Mouse (Mus musculus) heart, postnatal 25 days (tissue): ENCODE measurements around the gene Map10. TPM values are rescaled to one million over a fixed set of nuclear protein-coding genes. Genes with fewer than 3 reads are reported as not detected.

Source experiments
- DNase-seq: peaks from one replicate; pipeline ENCODE4 v3.0.0; 2022; ENCODE audit warnings: low spot score
- intact Hi-C: fragments of 180-260 bp; cut with DNase I; formaldehyde crosslinking; loops from one replicate; pipeline ENCODE4 v1.15.1; 2025
- total RNA-seq, 2 experiments: library from RNA; stranded (reverse); gene quantifications; 2 replicates each; pipeline ENCODE4 v1.2.3; 2021

Map10 gene
- total RNA-seq, 2 experiments from 2014 or later, result 5.2 to 5.8 TPM

DNA sequence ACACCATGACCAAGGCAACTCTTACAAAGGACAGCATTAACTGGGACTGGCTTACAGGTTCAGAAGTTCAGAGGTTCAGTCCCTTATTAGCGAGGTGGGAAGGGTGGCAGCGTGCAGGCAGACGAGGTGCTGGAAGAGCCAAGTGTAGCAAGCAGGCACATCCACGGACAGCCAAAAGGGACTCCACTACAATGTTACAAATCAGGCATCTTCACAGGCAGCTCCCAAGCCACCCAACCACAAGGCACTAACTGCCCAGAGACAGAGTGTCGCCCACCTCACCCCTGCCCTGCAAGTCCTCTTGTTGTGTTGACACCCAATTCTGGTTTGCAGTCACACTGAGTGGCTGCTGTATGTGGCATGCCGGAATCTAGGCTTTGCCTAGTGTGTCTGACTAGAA is 34.8 kb downstream of the Map10 start:
- intact Hi-C loops, result no loop called here

DNA sequence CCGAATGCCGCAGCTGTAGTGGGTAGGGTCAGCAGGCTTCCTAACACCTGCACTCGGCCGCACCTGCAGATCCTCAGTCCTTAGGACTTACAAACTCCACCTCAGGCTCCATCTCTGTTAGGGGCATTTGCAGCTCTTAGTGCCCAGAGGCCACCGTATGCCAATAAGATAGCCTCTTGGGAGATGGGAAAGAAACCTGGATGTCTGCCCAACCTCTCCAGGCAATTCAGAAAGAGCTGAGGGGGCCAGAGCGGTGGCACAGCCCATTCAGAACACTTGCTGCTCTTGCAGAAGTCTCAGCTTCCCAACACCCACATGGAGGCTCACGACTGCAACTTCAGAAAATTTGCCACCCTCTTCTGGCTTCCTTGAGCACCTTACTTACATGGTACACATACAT is 36.2 kb downstream of the Map10 start:
- DNase-seq, result no peak
- intact Hi-C loops, result no loop called here

More for the DNA sequence above, 34.8 kb downstream of the Map10 start:
- no peak for DNase-seq

DNA sequence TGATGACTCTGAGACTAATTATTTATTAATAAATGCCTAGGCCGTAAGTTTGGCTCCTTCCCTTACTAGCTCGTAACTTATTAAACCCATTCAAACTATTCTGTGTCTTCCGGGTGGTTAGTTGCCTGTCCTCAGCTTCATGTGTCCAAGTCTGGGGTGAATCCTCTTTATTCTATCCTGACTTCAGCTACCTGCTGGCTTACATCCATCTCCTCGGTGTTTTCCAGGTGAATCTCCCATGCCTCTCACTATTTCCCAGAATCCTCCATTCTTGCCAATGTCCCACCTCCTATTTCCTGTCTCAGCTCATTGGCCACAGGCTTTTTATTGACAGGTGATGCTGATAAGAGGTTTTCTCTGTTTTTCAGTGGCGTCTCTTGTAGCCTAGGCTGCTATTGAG is 39.6 kb downstream of the Map10 start:
- no peak for DNase-seq
- intact Hi-C loops, result no loop called here

DNA sequence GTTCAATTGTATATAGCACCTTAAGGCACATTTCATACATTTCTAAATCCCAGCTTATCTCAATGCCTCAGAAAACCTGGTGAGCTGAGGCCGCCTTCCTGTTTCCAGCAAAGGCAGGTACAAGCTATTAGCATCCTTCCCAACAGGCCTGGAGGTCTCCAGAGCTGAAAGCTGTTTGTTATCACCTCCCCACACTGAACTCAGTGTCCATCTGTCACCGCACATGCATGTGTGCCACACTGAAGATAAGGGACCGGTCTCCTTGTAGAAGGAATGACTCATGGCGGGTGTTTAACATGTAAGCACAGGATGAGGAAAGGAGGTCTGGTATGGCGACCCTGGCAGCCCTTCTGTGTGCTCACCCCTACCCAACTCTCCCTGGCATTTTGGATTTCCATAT is 41.9 kb downstream of the Map10 start:
- intact Hi-C loops, result no loop called here
- DNase-seq, result no peak

DNA sequence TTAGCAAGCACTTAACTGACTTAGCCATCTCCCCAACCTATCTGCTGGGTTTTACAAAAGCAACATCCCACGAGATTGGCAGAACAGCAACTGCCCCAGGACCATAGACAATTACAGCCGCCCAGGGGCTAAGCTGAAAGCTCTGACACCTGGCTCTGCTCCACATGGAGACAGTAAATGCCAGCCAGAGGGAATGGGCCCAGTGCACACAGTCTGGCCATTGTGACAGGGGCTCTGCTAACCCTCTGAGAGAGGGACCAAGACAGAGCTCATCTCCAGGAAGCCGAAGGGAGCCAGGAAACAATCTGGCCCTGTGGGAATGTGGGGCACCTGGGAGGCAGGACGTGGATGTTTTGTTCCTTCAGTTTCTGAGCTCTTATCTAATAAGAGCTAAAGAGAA is 46.6 kb downstream of the Map10 start:
- intact Hi-C loops, result no loop called here
- DNase-seq, result no peak

DNA sequence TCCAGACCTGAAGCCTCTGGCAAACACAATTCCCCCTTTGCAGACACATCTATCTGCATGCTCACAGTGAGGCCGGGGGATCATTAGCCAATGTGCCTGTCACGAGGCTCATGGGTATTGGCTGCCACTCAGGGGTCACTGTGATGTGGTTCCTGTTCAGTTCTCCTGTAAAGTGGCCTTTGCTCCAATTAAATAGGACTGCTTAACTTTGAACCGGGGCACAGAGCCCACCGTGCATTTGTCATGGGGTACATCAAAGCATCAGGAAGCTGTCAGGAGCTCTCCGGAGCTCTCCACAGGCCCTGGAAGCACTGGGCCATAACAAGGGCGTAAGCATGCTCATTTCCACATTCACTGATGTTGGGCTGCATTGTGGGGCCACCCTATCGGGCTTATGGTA is 47.0 kb downstream of the Map10 start:
- intact Hi-C loops, result no loop called here
- DNase-seq, result no peak

DNA sequence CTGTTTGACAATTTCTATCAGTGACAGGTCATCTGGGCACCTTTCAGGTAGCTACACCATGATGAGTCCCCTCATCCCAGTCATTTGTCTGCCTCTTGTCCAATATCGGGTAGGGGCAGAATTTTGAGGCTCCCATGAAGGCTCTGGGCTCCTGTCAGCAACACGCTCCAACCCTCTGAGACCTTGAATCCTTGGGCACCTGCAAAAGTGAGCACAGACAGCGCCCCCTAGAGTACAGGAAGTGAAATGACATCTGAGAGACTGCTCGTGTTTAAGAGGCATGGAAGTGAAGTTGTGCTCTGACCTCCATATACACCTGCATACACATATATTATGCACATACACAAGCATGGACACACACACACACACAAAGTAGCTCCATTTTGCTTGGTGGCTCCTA is 49.3 kb downstream of the Map10 start:
- intact Hi-C loops, result loop anchor here (2.0 kb wide), 1 partner anchor 144 kb away; no protein-coding TSS in a partner anchor
- DNase-seq, result no peak

DNA sequence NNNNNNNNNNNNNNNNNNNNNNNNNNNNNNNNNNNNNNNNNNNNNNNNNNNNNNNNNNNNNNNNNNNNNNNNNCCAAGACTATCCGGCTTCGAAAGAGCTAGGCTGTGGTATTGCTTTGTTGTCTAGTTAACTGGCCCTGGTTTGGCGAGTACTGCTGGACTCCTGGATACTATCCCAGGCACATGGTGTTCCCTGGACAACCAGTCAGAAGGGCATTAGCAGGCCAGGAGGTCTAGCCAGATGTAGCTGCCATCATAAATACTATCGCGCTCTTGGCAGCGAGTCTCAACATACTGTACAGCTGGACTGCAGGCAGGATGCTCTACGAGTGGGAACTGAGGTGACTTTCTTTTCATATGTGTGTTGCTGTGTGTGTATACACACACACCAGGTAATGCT is 53.1 kb downstream of the Map10 start:
- intact Hi-C loops, result loop anchor here (5.0 kb wide), 1 partner anchor 55 kb away; the partner anchor contains the start of gene Map10
- peak; percentile 14 for DNase-seq

Other genes starting within 250 kb of the Map10 start
- gene Sipa1l2, start 100.0 kb upstream of the Map10 start, total RNA-seq, result 10 to 100 TPM; 43.7 to 44.8 TPM
- gene Ntpcr, start 60.1 kb downstream of the Map10 start, total RNA-seq, result 10 to 100 TPM; 16.0 TPM
- gene Pcnx2, start 228.5 kb downstream of the Map10 start, total RNA-seq, result under 1 TPM; 0.44 to 0.50 TPM
- gene Map3k21, start 240.6 kb downstream of the Map10 start, total RNA-seq, result under 1 TPM; 0.60 to 0.73 TPM